Mouse (Mus musculus) right cerebral cortex, postnatal 25 days (tissue): ENCODE results near the gene Rapgef1.

Experiments
- DNase-seq: peaks from one replicate; pipeline ENCODE4 v3.0.0; 2022

Rapgef1 gene

GRCm38 (mm10) chr2:29645071-29645628 is 25.6 kb downstream of the Rapgef1 start:
- DNase-seq: no peak

GRCm38 (mm10) chr2:29646613-29647012 is 27.1 kb downstream of the Rapgef1 start:
- DNase-seq: no peak

- DNase-seq: no peak
Measured at GRCm38 (mm10) chr2:29647162-29647561, 27.6 kb downstream of the Rapgef1 start.

GRCm38 (mm10) chr2:29647808-29648207 is 28.3 kb downstream of the Rapgef1 start:
- DNase-seq: peak; percentile 59

GRCm38 (mm10) chr2:29648956-29649794 is 29.7 kb downstream of the Rapgef1 start:
- DNase-seq: no peak

GRCm38 (mm10) chr2:29649795-29650457 is 30.4 kb downstream of the Rapgef1 start:
- DNase-seq: no peak

- no peak for DNase-seq
Measured at GRCm38 (mm10) chr2:29651876-29652275, 32.4 kb downstream of the Rapgef1 start.

- no peak for DNase-seq
Measured at GRCm38 (mm10) chr2:29655433-29655832, 35.9 kb downstream of the Rapgef1 start.

GRCm38 (mm10) chr2:29656095-29656494 is 36.6 kb downstream of the Rapgef1 start:
- DNase-seq: no peak

- no peak for DNase-seq
Measured at GRCm38 (mm10) chr2:29657089-29657488, 37.6 kb downstream of the Rapgef1 start.

GRCm38 (mm10) chr2:29661751-29662191 is 42.3 kb downstream of the Rapgef1 start:
- no peak for DNase-seq

GRCm38 (mm10) chr2:29663260-29663877 is 43.8 kb downstream of the Rapgef1 start:
- DNase-seq: no peak

- no peak for DNase-seq
Measured at GRCm38 (mm10) chr2:29665421-29665820, 45.9 kb downstream of the Rapgef1 start.

GRCm38 (mm10) chr2:29666589-29666988 is 47.1 kb downstream of the Rapgef1 start:
- no peak for DNase-seq

GRCm38 (mm10) chr2:29667109-29667508 is 47.6 kb downstream of the Rapgef1 start:
- DNase-seq: no peak

GRCm38 (mm10) chr2:29668011-29668691 is 48.6 kb downstream of the Rapgef1 start:
- no peak for DNase-seq

- no peak for DNase-seq
Measured at GRCm38 (mm10) chr2:29668963-29669362, 49.4 kb downstream of the Rapgef1 start.

GRCm38 (mm10) chr2:29669711-29670110 is 50.2 kb downstream of the Rapgef1 start:
- DNase-seq: no peak

- peak; percentile 37 for DNase-seq
Measured at GRCm38 (mm10) chr2:29670231-29670991, 50.9 kb downstream of the Rapgef1 start.

- no peak for DNase-seq
Measured at GRCm38 (mm10) chr2:29671374-29671773, 51.9 kb downstream of the Rapgef1 start.

GRCm38 (mm10) chr2:29671856-29672255 is 52.3 kb downstream of the Rapgef1 start:
- no peak for DNase-seq
